In genomic region chr4:54021861-54022385, GRCm38 (mm10) we compare ENCODE assay signal across 13 mouse cellular contexts.
DNase-seq lines count a peak whose midpoint lies in the region; ATAC-seq and TF ChIP-seq lines count a peak whose summit lies in the region.
"Had no signal": no experiment of that assay in that cellular context is flagged by ENCODE, and none has a peak within 500 bp of the region (broad histone marks: within the 10 kb centered on the region; RNA-seq: fewer than 3 reads in every experiment).

No protein-coding gene starts in this region.

- no peaks in the 10 kb centered on the region for H3K36me3 ChIP-seq in forebrain, embryonic 10.5 days (replicated peaks)
- H3K36me3 ChIP-seq in hindbrain, embryonic 15.5 days = no peaks in the 10 kb centered on the region
- H3K36me3 ChIP-seq in neural tube, embryonic 15.5 days = no peaks in the 10 kb centered on the region
- no peaks in the 10 kb centered on the region for H3K36me3 ChIP-seq in intestine, postnatal 0 days (ENCODE audit: control insufficient read depth, insufficient read depth)
- H3K36me3 ChIP-seq: embryonic facial prominence, embryonic 12.5 days; G1E; limb, embryonic 13.5 days had no signal

- H3K27me3 ChIP-seq in forebrain, embryonic 10.5 days (ENCODE audit: poor library complexity, severe bottlenecking) = no peaks in the 10 kb centered on the region
- H3K27me3 ChIP-seq in hindbrain, embryonic 15.5 days = no peaks in the 10 kb centered on the region
- no peaks in the 10 kb centered on the region for H3K27me3 ChIP-seq in neural tube, embryonic 15.5 days (replicated peaks)
- H3K27me3 ChIP-seq in intestine, postnatal 0 days (replicated peaks; ENCODE audit: control insufficient read depth, insufficient read depth, low read length) = no peaks in the 10 kb centered on the region
- H3K27me3 ChIP-seq: embryonic facial prominence, embryonic 12.5 days; limb, embryonic 13.5 days had no signal

- no peak for TF ChIP-seq CTCF in intestine, postnatal 0 days (IDR thresholded peaks at IDR 0.05; ENCODE audit: low read depth)

- H3K9me3 ChIP-seq in forebrain, embryonic 10.5 days = no peaks in the 10 kb centered on the region
- no peaks in the 10 kb centered on the region for H3K9me3 ChIP-seq in hindbrain, embryonic 15.5 days
- H3K9me3 ChIP-seq in neural tube, embryonic 15.5 days (replicated peaks) = no peaks in the 10 kb centered on the region
- H3K9me3 ChIP-seq in intestine, postnatal 0 days (ENCODE audit: control insufficient read depth) = no peaks in the 10 kb centered on the region
- H3K9me3 ChIP-seq: embryonic facial prominence, embryonic 12.5 days; limb, embryonic 13.5 days had no signal

- peak; percentile 13 for DNase-seq in right cerebral cortex, adult 18-20 months
- no peak for DNase-seq in right cerebral cortex, postnatal 4 days
- no peak for DNase-seq in forebrain, embryonic 10.5 days (ENCODE audit: extremely low spot score, low spot score)
- DNase-seq: kidney, postnatal 36 days; thymus, postnatal 14 days had no signal

- H3K4me3 ChIP-seq in forebrain, embryonic 10.5 days = peak overlapping the region; percentile 16; the same call in 1 of the 2 replicates
- no peak overlapping the region for H3K4me3 ChIP-seq in hindbrain, embryonic 15.5 days
- H3K4me3 ChIP-seq in neural tube, embryonic 15.5 days (replicated peaks) = no peak overlapping the region
- H3K4me3 ChIP-seq in intestine, postnatal 0 days (ENCODE audit: low read depth, low read length) = no peak overlapping the region
- H3K4me3 ChIP-seq: embryonic facial prominence, embryonic 12.5 days; limb, embryonic 13.5 days; myocyte had no signal

- peak overlapping the region; percentile 7; the same call in 1 of the 2 replicates for H3K9ac ChIP-seq in hindbrain, embryonic 15.5 days
- H3K9ac ChIP-seq in neural tube, embryonic 15.5 days (replicated peaks) = no peak overlapping the region
- H3K9ac ChIP-seq in intestine, postnatal 0 days (ENCODE audit: low read depth, low read length) = no peak overlapping the region
- H3K9ac ChIP-seq: embryonic facial prominence, embryonic 12.5 days; limb, embryonic 13.5 days had no signal

- H3K4me1 ChIP-seq in forebrain, embryonic 10.5 days = peaks cover 37% of the 10 kb centered on the region
- H3K4me1 ChIP-seq in hindbrain, embryonic 15.5 days (replicated peaks) = peaks cover 15% of the 10 kb centered on the region
- H3K4me1 ChIP-seq in neural tube, embryonic 15.5 days = peaks cover 15% of the 10 kb centered on the region
- no peaks in the 10 kb centered on the region for H3K4me1 ChIP-seq in intestine, postnatal 0 days (replicated peaks; ENCODE audit: control insufficient read depth, insufficient read depth, low read length)
- H3K4me1 ChIP-seq: embryonic facial prominence, embryonic 12.5 days had no signal

- H3K27ac ChIP-seq in forebrain, embryonic 10.5 days = peak overlapping the region; percentile 87
- peak overlapping the region; percentile 75 for H3K27ac ChIP-seq in hindbrain, embryonic 15.5 days (replicated peaks)
- H3K27ac ChIP-seq in neural tube, embryonic 15.5 days (replicated peaks) = peak overlapping the region; percentile 69
- no peak overlapping the region for H3K27ac ChIP-seq in intestine, postnatal 0 days (ENCODE audit: low read depth, low read length)
- H3K27ac ChIP-seq: embryonic facial prominence, embryonic 12.5 days had no signal

- H3K4me2 ChIP-seq in hindbrain, embryonic 15.5 days = peak overlapping the region; percentile 24
- H3K4me2 ChIP-seq in neural tube, embryonic 15.5 days = peak overlapping the region; percentile 32
- no peak overlapping the region for H3K4me2 ChIP-seq in intestine, postnatal 0 days (replicated peaks; ENCODE audit: low read depth)
- H3K4me2 ChIP-seq: embryonic facial prominence, embryonic 12.5 days; limb, embryonic 13.5 days had no signal

- ATAC-seq in hindbrain, embryonic 15.5 days (ENCODE audit: low FRiP score, low read depth) = 0 out of 2 replicates have a peak, but pooled peaks have one; percentile 43
- ATAC-seq in neural tube, embryonic 15.5 days (ENCODE audit: low FRiP score) = peak; percentile 58
- ATAC-seq in intestine, postnatal 0 days = no peak
- ATAC-seq in granulocyte monocyte progenitor cell, adult 5-6 weeks (replicated peaks; ENCODE audit: poor library complexity, severe bottlenecking) = no peak

- WGBS in forebrain, embryonic 10.5 days = 46% methylated on average over 6 of the region's 6 CpGs
- 23% methylated on average over 6 of the region's 6 CpGs for WGBS in hindbrain, embryonic 15.5 days
- 15% methylated on average over 6 of the region's 6 CpGs for WGBS in neural tube, embryonic 15.5 days
- 56% methylated on average over 6 of the region's 6 CpGs for WGBS in intestine, postnatal 0 days

Comparison
In these comparisons a context has a peak if more than half of its experiments do, and no peak if none do; other contexts are left out.
1. ATAC-seq: peak in hindbrain, embryonic 15.5 days (single experiment) and neural tube, embryonic 15.5 days (single experiment); none in intestine, postnatal 0 days (single experiment) and granulocyte monocyte progenitor cell, adult 5-6 weeks (single experiment).